Mouse (Mus musculus) bone marrow macrophage, adult 2 months (primary cell): Measurements from ENCODE around the gene Slc12a4.

Experiments used
- CTCF ChIP-seq: IDR thresholded peaks from 2 replicates; pipeline ENCODE4 v1.5.1; 2012; ENCODE audit warnings: low read depth, mild to moderate bottlenecking, low read length, moderate library complexity
- POLR2A ChIP-seq: IDR thresholded peaks from 2 replicates; pipeline ENCODE4 v1.6.1; 2012; ENCODE audit warnings: mild to moderate bottlenecking, low read depth, low read length, borderline replicate concordance

- TF ChIP-seq CTCF: no peak
- TF ChIP-seq POLR2A: no peak
These were observed 905 bp upstream of the Slc12a4 start for GRCm38 (mm10) chr8:105966692-105967311.
